Mouse (Mus musculus) cerebellum, adult 2 months (tissue): Measurements from ENCODE around the gene Tcaf3.

ENCODE experiments used
- CTCF ChIP-seq: fragments of 200-500 bp; IDR thresholded peaks from 2 replicates; pipeline ENCODE4 v1.5.1; 2011; ENCODE audit warnings: low read depth, mild to moderate bottlenecking, control low read depth, low read length, moderate library complexity, borderline replicate concordance; ENCODE audit not compliant: insufficient read depth
- POLR2A ChIP-seq: fragments of 200-500 bp; IDR thresholded peaks from 2 replicates; pipeline ENCODE4 v1.6.1; 2011; ENCODE audit warnings: low read length, control low read depth, borderline replicate concordance; ENCODE audit not compliant: insufficient read depth

DNA sequence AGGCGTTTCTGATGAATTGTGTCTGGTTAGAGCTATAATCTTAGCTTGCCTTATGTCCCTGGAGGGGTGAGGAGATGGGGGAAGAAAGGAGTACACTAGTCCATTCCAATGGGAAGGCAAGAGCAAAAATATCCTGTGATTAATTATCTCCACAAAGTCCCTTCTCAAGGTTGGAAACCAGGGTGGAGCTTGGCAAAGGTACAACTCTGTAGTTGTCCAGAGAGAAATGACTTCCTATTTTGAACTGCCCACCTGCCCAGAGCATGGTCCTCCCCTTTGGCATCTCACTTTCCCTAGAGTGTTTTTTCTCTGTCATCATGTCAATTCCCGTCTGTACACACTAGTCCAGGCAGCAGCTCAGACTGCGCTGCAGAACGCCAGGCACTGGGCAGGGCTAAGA is 50.0 kb downstream of the Tcaf3 start, which contains the start of gene Olfr455:
- no peak for TF ChIP-seq CTCF
- TF ChIP-seq POLR2A, result no peak
